In the genomic region with DNA sequence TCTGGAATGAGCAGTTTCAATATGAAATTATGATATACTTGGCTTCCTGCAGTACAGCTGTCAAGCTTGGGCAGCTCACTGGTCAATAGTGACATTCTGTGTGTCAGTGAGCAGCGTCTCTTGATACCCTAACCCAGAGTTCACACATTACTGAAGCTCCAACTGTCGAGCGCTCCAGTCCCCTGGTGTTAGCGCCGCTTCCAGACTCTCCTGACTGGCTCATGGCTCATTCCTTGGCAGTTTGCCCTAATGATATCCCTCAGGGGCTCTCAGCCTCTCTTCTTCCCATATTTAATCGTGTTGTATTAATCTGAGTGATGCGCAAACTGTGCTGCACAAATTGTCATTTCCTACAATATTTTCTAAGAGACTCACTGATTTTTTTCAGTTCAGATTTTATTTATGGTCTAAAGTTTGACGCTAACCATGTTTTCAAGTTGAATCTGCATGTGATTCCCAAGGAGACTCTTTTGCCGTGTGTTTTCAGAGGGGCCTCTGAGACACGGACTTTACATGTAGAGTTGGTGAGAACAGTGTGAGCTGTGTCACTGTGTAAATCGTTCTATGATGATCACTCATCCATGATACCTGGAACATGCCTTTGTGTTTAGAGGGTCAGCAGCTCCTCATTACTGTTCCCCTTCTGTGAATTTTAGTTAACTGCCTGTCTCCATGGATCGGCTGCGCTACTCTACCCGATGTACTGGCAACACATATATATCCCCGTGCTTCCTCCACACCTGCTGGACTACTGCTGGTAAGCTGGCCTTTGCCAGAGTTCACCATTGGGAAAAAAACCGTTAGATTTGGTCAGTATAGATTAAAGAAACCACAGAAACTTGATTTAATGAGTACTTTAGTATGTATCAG, we compare ENCODE assay signal across 9 mouse cellular contexts.
DNase-seq lines count a peak whose midpoint lies in the region; ATAC-seq and TF ChIP-seq lines count a peak whose summit lies in the region.
"Had no signal": no experiment of that assay in that cellular context is flagged by ENCODE, and none has a peak within 500 bp of the region (broad histone marks: within the 10 kb centered on the region; RNA-seq: fewer than 3 reads in every experiment).

No protein-coding gene starts in this region.

- H3K27me3 ChIP-seq in hindbrain, postnatal 0 days (ENCODE audit: insufficient read depth, low read length) = no peaks in the 10 kb centered on the region
- H3K27me3 ChIP-seq in lung, postnatal 0 days (replicated peaks; ENCODE audit: insufficient read depth, low read length) = no peaks in the 10 kb centered on the region

- H3K27ac ChIP-seq in gastrocnemius, adult 2 months = no peak overlapping the region
- no peak overlapping the region for H3K27ac ChIP-seq in hindbrain, postnatal 0 days
- no peak overlapping the region for H3K27ac ChIP-seq in lung, postnatal 0 days (ENCODE audit: low read length)

- DNase-seq in cerebellum, adult 11-12 months = no peak
- DNase-seq in Muller cell, postnatal 12 days (ENCODE audit: inconsistent ontology term) = peak; percentile 60
- peak; percentile 60 for DNase-seq in gastrocnemius, adult 2 months
- peak; percentile 84 for DNase-seq in hindbrain, postnatal 0 days (ENCODE audit: low spot score)
- no peak for DNase-seq in thymus, postnatal 0 days (ENCODE audit: low spot score)
- no peak for DNase-seq in lung, postnatal 0 days (ENCODE audit: low spot score)
- DNase-seq in spleen, postnatal 4 days (ENCODE audit: low spot score in 2 of 2) = no peak
- DNase-seq: lung, postnatal 14 days had no signal

- TF ChIP-seq CTCF in gastrocnemius, adult 2 months (IDR thresholded peaks at IDR 0.05) = no peak
- no peak for TF ChIP-seq CTCF in hindbrain, postnatal 0 days (IDR thresholded peaks at IDR 0.05; ENCODE audit: low read depth)
- TF ChIP-seq CTCF in lung, postnatal 0 days (IDR thresholded peaks at IDR 0.05) = no peak

- H3K4me2 ChIP-seq in hindbrain, postnatal 0 days (ENCODE audit: low read depth, low read length) = peak overlapping the region; percentile 38; the same call in 1 of the 2 replicates
- H3K4me2 ChIP-seq in lung, postnatal 0 days (replicated peaks; ENCODE audit: low read depth, low read length) = no peak overlapping the region

- no peak overlapping the region for H3K4me3 ChIP-seq in gastrocnemius, adult 2 months
- no peak overlapping the region for H3K4me3 ChIP-seq in hindbrain, postnatal 0 days (ENCODE audit: low read length)
- H3K4me3 ChIP-seq in lung, postnatal 0 days (ENCODE audit: low read depth, low read length) = no peak overlapping the region

- no peaks in the 10 kb centered on the region for H3K36me3 ChIP-seq in hindbrain, postnatal 0 days (ENCODE audit: insufficient read depth, low read length)
- no peaks in the 10 kb centered on the region for H3K36me3 ChIP-seq in lung, postnatal 0 days (ENCODE audit: insufficient read depth, low read length)

- WGBS in hindbrain, postnatal 0 days = 30% methylated on average over 16 of the region's 16 CpGs
- WGBS in lung, postnatal 0 days = 73% methylated on average over 16 of the region's 16 CpGs

- no peak for TF ChIP-seq EP300 in lung, postnatal 0 days (IDR thresholded peaks at IDR 0.05)

- ATAC-seq in cerebellum, adult (ENCODE audit: insufficient number of reproducible peaks, low FRiP score, low TSS enrichment) = 0 out of 2 replicates have a peak, but pooled peaks have one; percentile 42
- peak; percentile 85 for ATAC-seq in hindbrain, postnatal 0 days
- no peak for ATAC-seq in lung, postnatal 0 days

- H3K4me1 ChIP-seq in hindbrain, postnatal 0 days (ENCODE audit: insufficient read depth, low read length) = no peaks in the 10 kb centered on the region
- no peaks in the 10 kb centered on the region for H3K4me1 ChIP-seq in lung, postnatal 0 days (ENCODE audit: insufficient read depth, low read depth, low read length)

- intact Hi-C loops in gastrocnemius, adult 2 months (cut with DNase I) = loop anchor here (5.0 kb wide), 2 partner anchors 168 to 228 kb away; no protein-coding TSS in a partner anchor

- H3K9ac ChIP-seq in hindbrain, postnatal 0 days (replicated peaks; ENCODE audit: low read length) = no peak overlapping the region
- no peak overlapping the region for H3K9ac ChIP-seq in lung, postnatal 0 days (replicated peaks; ENCODE audit: low read depth)

- H3K9me3 ChIP-seq in hindbrain, postnatal 0 days (ENCODE audit: low read length) = no peaks in the 10 kb centered on the region
- no peaks in the 10 kb centered on the region for H3K9me3 ChIP-seq in lung, postnatal 0 days (ENCODE audit: low read length)

Comparison
In these comparisons a context has a peak if more than half of its experiments do, and no peak if none do; other contexts are left out.
1. DNase-seq: peak in Muller cell, postnatal 12 days (single experiment), gastrocnemius, adult 2 months (single experiment) and hindbrain, postnatal 0 days (single experiment); none in cerebellum, adult 11-12 months (single experiment), thymus, postnatal 0 days (single experiment), lung, postnatal 0 days (single experiment) and spleen, postnatal 4 days (0 of 2).